Mouse (Mus musculus) granulocyte monocyte progenitor cell, adult 5-6 weeks (primary cell): ENCODE measurements at regions not wholly inside any gene's neighbourhood (a gene's known extent, or its start where the extent isn't known, plus 50 kb on each side); places are given as distances from the start of the nearest gene placed in this dataset.
"Not testable (repeated sequence)": the region's sequence is repeated elsewhere in the genome, so short reads cannot be mapped to it uniquely, and the experiment has no call there.

Source experiments
- ATAC-seq: replicated peaks from 2 replicates; pipeline ENCODE4 v1.8.0; 2016; ENCODE audit warnings: mild to moderate bottlenecking, moderate TSS enrichment, inconsistent platforms; ENCODE audit not compliant: poor library complexity, severe bottlenecking

GRCm38 (mm10) chr13:57061074-57061473, 165.3 kb upstream of the Trpc7 start:
- no peak for ATAC-seq

DNA sequence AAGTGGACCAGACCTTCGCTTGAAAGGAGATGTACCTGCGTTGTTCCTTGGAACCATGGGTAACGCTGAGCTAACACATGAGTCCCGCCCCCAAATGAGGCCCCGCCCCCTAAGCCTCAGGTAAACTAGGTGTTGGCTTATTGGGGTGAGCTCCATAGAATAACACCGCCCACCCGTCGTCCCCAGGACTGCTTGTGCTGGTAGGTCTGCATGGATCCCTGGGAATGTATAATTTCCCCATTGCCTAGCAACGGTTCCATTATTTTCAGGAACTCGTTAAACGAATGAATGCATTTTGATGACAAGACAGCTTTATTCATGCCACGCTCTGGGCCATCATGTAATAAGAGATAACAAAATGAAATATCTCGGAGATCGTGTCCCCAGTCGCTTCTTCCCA, 161.0 kb upstream of the Trpc7 start:
- ATAC-seq, result no peak

GRCm38 (mm10) chr13:57055409-57056195, 159.8 kb upstream of the Trpc7 start:
- no peak for ATAC-seq

- no peak for ATAC-seq
These were observed 157.6 kb upstream of the Trpc7 start for GRCm38 (mm10) chr13:57053361-57053760.

GRCm38 (mm10) chr13:57046130-57046529, 150.3 kb upstream of the Trpc7 start:
- ATAC-seq, result not testable (repeated sequence)

- ATAC-seq, result no peak
These were observed 148.7 kb upstream of the Trpc7 start for GRCm38 (mm10) chr13:57044455-57044854.

- ATAC-seq, result no peak
These were observed 147.7 kb upstream of the Trpc7 start for GRCm38 (mm10) chr13:57043316-57043974.

DNA sequence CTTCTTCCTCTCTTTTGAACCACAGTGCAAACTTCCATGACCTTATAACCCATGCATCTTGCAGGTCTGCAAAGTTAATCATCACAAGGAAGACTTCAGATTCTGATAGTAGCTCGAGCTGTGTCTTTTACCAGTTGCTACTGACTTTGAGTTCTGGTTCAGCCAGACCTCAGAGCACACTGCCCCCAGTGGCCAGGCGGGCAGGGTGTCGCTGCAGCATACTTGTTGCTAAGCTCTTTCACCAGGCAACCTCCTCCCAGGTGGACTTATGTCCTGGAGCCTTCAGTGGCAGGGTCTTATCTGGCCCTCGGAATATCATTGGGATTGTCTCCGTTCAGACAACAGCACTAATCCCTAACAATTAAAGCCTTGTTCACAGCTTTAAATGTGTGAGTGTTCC, 146.7 kb upstream of the Trpc7 start:
- ATAC-seq, result no peak

DNA sequence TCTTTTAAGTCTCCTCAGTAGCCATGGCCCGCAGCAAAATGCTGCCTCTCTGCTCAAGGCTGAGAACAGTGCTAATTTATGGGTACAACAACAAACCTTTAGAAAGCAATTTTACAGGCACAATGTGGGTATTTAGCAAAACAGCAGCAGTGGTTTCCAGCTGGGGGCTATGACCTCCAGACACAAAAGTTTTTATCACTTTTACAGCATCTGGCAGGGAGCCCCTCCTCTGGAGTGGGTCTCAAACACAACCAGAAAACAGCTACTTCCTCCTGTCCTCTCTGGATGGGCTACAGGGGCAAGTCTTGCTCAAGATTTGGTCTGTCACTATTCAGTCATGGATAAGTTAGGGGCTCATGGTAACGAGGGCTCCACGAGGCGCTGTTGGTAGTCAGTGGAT, 137.1 kb upstream of the Trpc7 start:
- ATAC-seq, result no peak

GRCm38 (mm10) chr13:57017553-57018341, 122.0 kb upstream of the Trpc7 start:
- no peak for ATAC-seq

DNA sequence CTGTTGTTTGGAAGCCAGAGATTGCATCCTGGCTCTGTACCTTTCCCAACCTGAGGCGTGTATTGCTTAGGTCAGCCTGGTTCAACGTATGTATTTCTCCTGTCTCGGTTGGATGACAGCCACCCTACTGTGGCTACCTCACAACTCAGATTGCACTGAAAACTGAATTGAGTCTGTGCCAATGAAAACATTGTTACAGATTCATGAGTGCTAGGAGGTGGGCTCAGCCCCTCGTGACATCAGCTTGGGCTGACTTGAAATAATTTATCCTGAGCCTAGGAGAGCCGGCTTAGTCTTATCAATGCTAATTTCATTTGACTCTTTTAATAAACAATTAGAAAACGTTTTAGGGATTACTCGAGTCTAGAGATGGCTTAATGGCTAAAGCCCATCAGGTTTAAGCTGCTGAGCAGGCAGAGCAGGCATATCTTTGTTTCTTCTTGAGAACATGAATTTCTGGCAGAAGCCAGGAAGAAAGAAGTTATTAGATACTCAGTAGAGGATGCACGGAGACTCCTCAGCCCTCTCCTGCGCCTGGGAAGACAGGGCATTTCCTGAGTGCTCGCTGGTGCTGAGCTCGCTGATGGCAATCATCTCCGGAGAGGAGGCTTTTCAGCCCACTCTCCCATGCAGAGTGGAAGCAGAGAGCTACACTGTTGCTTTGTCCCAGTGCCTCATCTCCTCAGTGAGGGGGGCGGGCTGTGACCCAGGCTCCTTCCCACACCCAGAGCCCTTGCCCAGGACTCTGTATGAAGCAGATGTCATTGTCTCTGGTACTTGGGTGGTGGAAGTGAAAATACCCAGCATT, 120.9 kb upstream of the Trpc7 start:
- ATAC-seq, result no peak

- not testable (repeated sequence) for ATAC-seq
These were observed 111.4 kb upstream of the Trpc7 start for GRCm38 (mm10) chr13:57007236-57007635.

- ATAC-seq, result no peak
These were observed 107.9 kb upstream of the Trpc7 start for GRCm38 (mm10) chr13:57003565-57004132.

DNA sequence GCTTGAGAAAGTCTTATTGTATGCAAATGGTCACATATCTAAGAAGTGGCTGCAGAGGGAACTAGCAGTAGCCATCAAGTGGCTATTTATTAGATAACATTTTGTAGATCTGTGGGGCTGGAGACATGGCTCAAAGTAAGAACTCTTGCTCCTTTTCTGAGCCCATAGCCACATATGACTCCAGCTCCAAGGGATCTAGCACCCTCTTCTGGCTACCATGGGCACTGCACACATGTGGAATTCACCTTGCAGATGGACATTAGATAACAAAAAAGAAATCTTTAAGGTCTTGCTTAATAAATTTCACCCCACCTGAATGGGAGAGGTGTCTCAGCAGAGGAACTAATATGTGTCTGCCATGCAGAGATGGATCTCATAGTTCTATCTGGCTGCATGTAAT, 96.2 kb upstream of the Trpc7 start:
- no peak for ATAC-seq

- ATAC-seq, result no peak
These were observed 78.3 kb upstream of the Trpc7 start for GRCm38 (mm10) chr13:56974063-56974462.

- ATAC-seq, result no peak
These were observed 59.6 kb upstream of the Trpc7 start for GRCm38 (mm10) chr13:56955358-56955757.

DNA sequence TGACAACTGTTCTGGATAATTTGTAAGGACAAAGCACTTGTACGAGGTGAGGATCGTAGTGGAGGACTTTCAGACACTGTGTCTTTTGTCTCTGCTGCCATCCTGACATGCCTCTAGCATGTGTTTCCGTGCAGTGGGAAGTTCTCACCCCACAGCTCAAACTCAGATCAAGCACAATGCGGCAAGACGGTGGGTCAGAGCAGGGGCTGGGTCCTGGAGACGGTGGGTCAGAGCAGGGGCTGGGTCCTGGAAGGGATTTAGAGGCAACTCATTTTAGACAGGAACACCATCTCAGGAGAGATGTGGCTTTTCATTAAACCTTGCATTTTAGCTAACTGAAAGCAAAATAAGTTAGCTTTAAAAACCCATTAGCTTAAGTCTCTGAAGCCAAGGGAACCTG, 52.3 kb upstream of the Trpc7 start:
- ATAC-seq, result no peak

DNA sequence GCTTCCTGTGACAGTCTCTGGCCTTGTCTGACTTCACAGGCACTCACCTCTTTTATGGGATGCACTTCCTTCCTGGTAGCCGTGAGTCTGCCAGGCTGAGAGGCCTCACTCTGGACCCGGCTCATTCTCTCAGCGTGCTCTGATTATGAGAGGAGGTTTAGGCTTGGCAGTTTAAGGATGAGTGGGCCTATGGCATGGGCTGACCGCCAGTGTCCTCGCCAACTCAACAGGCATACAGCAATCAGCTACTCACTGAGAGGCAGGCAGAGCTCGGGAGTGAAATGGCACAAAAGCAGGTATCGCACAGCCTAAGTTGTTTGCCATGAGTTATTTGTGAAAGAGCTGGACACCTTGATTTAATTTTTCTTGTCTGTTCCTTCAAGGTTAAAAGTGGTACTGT, 51.5 kb upstream of the Trpc7 start:
- no peak for ATAC-seq
